Mouse (Mus musculus): ENCODE measurements around the gene Apobec1. TPM values are rescaled to one million over a fixed set of nuclear protein-coding genes. Genes with fewer than 3 reads are reported as not detected.
"Not testable (repeated sequence)": the region's sequence is repeated elsewhere in the genome, so short reads cannot be mapped to it uniquely, and the experiment has no call there.

The Apobec1 gene
- total and polyA plus RNA-seq, 3 experiments: 4.5 to 5.8 TPM; not detected in 1

- not testable (repeated sequence) for H3K4me3 ChIP-seq (ENCODE audit: control insufficient read depth in 1 of 2, insufficient read depth in 1 of 2, low read depth in 2 of 2, low read length in 2 of 2); H3K79me2 ChIP-seq (ENCODE audit: control insufficient read depth, insufficient read depth, low read length, poor library complexity); H3K9me3 ChIP-seq (replicated peaks; ENCODE audit: insufficient read depth, low read length); H3K27me3 ChIP-seq (ENCODE audit: control insufficient read depth in 1 of 2, insufficient read depth in 2 of 2, low read length in 2 of 2); H3K9ac ChIP-seq (ENCODE audit: control insufficient read depth, low read depth, low read length, poor library complexity, severe bottlenecking)
- DNase-seq (ENCODE audit: low read depth, low spot score): peak; percentile 27
- Histone ChIP-seq H3K27ac (ENCODE audit: control insufficient read depth, low read depth, low read length) (peak overlapping the region; percentile 29; the same call in 1 of the 2 replicates), H3K4me1 (ENCODE audit: control insufficient read depth in 1 of 2, insufficient read depth in 2 of 2, low read length in 2 of 2) (peaks cover 30 to 34% of the 10 kb centered on the region in 2 experiments), H3K36me3 (ENCODE audit: control insufficient read depth in 1 of 2, insufficient read depth in 2 of 2, low read length in 2 of 2) (peaks cover 0 to 29% of the 10 kb centered on the region in 2 experiments; a peak in 2 of 4 replicates)
- TF ChIP-seq ETS1 (IDR thresholded peaks at IDR 0.05; ENCODE audit: low read depth, low read length): 0 out of 2 replicates have a peak, but pooled peaks have one; percentile 39
- TF ChIP-seq TAL1 (IDR thresholded peaks at IDR 0.05; ENCODE audit: low read length): peak; percentile 52
- TF ChIP-seq SIN3A (IDR thresholded peaks at IDR 0.05; ENCODE audit: low read length): 0 out of 2 replicates have a peak, but pooled peaks have one; percentile 8
- peak; percentile 48; the same call in 1 of the 2 replicates for TF ChIP-seq GATA1 (IDR thresholded peaks at IDR 0.05; ENCODE audit: low read depth, low read length)
- TF ChIP-seq TCF12 (IDR thresholded peaks at IDR 0.05; ENCODE audit: low read depth, low read length): peak; percentile 87
- TF ChIP-seq EP300 (IDR thresholded peaks at IDR 0.05; ENCODE audit: low read depth in 1 of 2, low read length in 2 of 2): peak; percentile 63 to 72
These were observed 27.2 kb downstream of the Apobec1 start for GRCm38 (mm10) chr6:122575037-122575436.

- Histone ChIP-seq H3K9me3 (replicated peaks; ENCODE audit: insufficient read depth, low read length) (no peaks in the 10 kb centered on the region), H3K27ac (ENCODE audit: control insufficient read depth, low read depth, low read length) (peak overlapping the region; percentile 69)
These were observed 30.7 kb downstream of the Apobec1 start for GRCm38 (mm10) chr6:122571617-122571959.

GRCm38 (mm10) chr6:122570695-122571616 is 31.3 kb downstream of the Apobec1 start:
- Histone ChIP-seq H3K27me3 (ENCODE audit: control insufficient read depth in 1 of 2, insufficient read depth in 2 of 2, low read length in 2 of 2) (no peaks in the 10 kb centered on the region), H3K9ac (ENCODE audit: control insufficient read depth, low read depth, low read length, poor library complexity, severe bottlenecking) (peak overlapping the region; percentile 8), H3K36me3 (ENCODE audit: control insufficient read depth in 1 of 2, insufficient read depth in 2 of 2, low read length in 2 of 2) (peaks cover 0 to 25% of the 10 kb centered on the region in 2 experiments; a peak in 2 of 4 replicates), H3K4me3 (ENCODE audit: control insufficient read depth in 1 of 2, insufficient read depth in 1 of 2, low read depth in 2 of 2, low read length in 2 of 2) (peak overlapping the region; percentile 10 to 13; a peak in 3 of 4 replicates), H3K27ac (ENCODE audit: control insufficient read depth, low read depth, low read length) (peak overlapping the region; percentile 69), H3K4me1 (ENCODE audit: control insufficient read depth in 1 of 2, insufficient read depth in 2 of 2, low read length in 2 of 2) (peaks cover 21 to 28% of the 10 kb centered on the region in 2 experiments), H3K9me3 (replicated peaks; ENCODE audit: insufficient read depth, low read length) (no peaks in the 10 kb centered on the region), H3K79me2 (ENCODE audit: control insufficient read depth, insufficient read depth, low read length, poor library complexity) (no peaks in the 10 kb centered on the region)
- DNase-seq (ENCODE audit: low read depth, low spot score): peak; percentile 80
- TF ChIP-seq RCOR1 (IDR thresholded peaks at IDR 0.05; ENCODE audit: low read depth, low read length) (0 out of 2 replicates have a peak, but pooled peaks have one; percentile 7), GABPA (IDR thresholded peaks at IDR 0.05; ENCODE audit: low read depth, low read length) (no peak), TCF12 (IDR thresholded peaks at IDR 0.05; ENCODE audit: low read depth, low read length) (peak; percentile 70), TBP (IDR thresholded peaks at IDR 0.05; ENCODE audit: low read depth, low read length) (peak; percentile 27; the same call in 1 of the 2 replicates), NELFE (IDR thresholded peaks at IDR 0.05; ENCODE audit: low read depth, low read length) (no peak), CHD1 (IDR thresholded peaks at IDR 0.05; ENCODE audit: low read depth, low read length) (no peak), MYB (IDR thresholded peaks at IDR 0.05; ENCODE audit: low read depth, low read length) (no peak), ETS1 (IDR thresholded peaks at IDR 0.05; ENCODE audit: low read depth, low read length) (peak; percentile 80), TAL1 (IDR thresholded peaks at IDR 0.05; ENCODE audit: low read length) (peak; percentile 92), POLR2AphosphoS2 (IDR thresholded peaks at IDR 0.05; ENCODE audit: low read length) (no peak), EP300 (IDR thresholded peaks at IDR 0.05; ENCODE audit: low read depth in 1 of 2, low read length in 2 of 2) (peak; percentile 81 to 84), KAT2A (conservative IDR thresholded peaks at IDR 0.05; ENCODE audit: low read depth, low read length) (no peak), BHLHE40 (IDR thresholded peaks at IDR 0.05; ENCODE audit: borderline replicate concordance, low read depth, low read length) (peak; percentile 75; the same call in 1 of the 2 replicates), GATA1 (IDR thresholded peaks at IDR 0.05; ENCODE audit: low read depth, low read length) (peak; percentile 72), MYC (IDR thresholded peaks at IDR 0.05; ENCODE audit: low read depth, low read length) (no peak), SIN3A (IDR thresholded peaks at IDR 0.05; ENCODE audit: low read length) (peak; percentile 20; the same call in 1 of the 2 replicates), JUND (IDR thresholded peaks at IDR 0.05; ENCODE audit: low read depth, low read length) (peak; percentile 82), MAFK (IDR thresholded peaks at IDR 0.05; ENCODE audit: borderline replicate concordance, low read depth, low read length) (no peak)

More at GRCm38 (mm10) chr6:122571617-122571959, 30.7 kb downstream of the Apobec1 start:
- Histone ChIP-seq H3K4me3 (ENCODE audit: control insufficient read depth in 1 of 2, insufficient read depth in 1 of 2, low read depth in 2 of 2, low read length in 2 of 2) (peak overlapping the region in 1 of 2 experiments; percentile 13; a peak in 1 of 4 replicates), H3K36me3 (ENCODE audit: control insufficient read depth in 1 of 2, insufficient read depth in 2 of 2, low read length in 2 of 2) (peaks cover 0 to 30% of the 10 kb centered on the region in 2 experiments; a peak in 2 of 4 replicates), H3K79me2 (ENCODE audit: control insufficient read depth, insufficient read depth, low read length, poor library complexity) (no peaks in the 10 kb centered on the region), H3K9ac (ENCODE audit: control insufficient read depth, low read depth, low read length, poor library complexity, severe bottlenecking) (peak overlapping the region; percentile 8), H3K4me1 (ENCODE audit: control insufficient read depth in 1 of 2, insufficient read depth in 2 of 2, low read length in 2 of 2) (peaks cover 27 to 34% of the 10 kb centered on the region in 2 experiments), H3K27me3 (ENCODE audit: control insufficient read depth in 1 of 2, insufficient read depth in 2 of 2, low read length in 2 of 2) (no peaks in the 10 kb centered on the region)
- DNase-seq (ENCODE audit: low read depth, low spot score): peak; percentile 23
- TF ChIP-seq CHD2 (IDR thresholded peaks at IDR 0.05; ENCODE audit: low read length) (no peak), EP300 (IDR thresholded peaks at IDR 0.05; ENCODE audit: low read depth in 1 of 2, low read length in 2 of 2) (peak in 1 of 2 experiments; percentile 51; a peak in 1 of 4 replicates), MAX (IDR thresholded peaks at IDR 0.05; ENCODE audit: low read length) (no peak), GATA1 (IDR thresholded peaks at IDR 0.05; ENCODE audit: low read depth, low read length) (peak; percentile 52), ETS1 (IDR thresholded peaks at IDR 0.05; ENCODE audit: low read depth, low read length) (peak; percentile 44), RAD21 (IDR thresholded peaks at IDR 0.05; ENCODE audit: low read depth, low read length) (no peak), TCF12 (IDR thresholded peaks at IDR 0.05; ENCODE audit: low read depth, low read length) (0 out of 2 replicates have a peak, but pooled peaks have one; percentile 25)

Measured in MEL (cell line).